Mouse (Mus musculus) forelimb bud, embryonic 11.5 days (tissue): ENCODE data around the gene Tet2.
A peak's percentile ranks its signal among the peaks of the same experiment; 100 is the strongest.
"Not testable (repeated sequence)": the region's sequence is repeated elsewhere in the genome, so short reads cannot be mapped to it uniquely, and the experiment has no call there.

Source experiments
- DNase-seq: peaks from one replicate; pipeline ENCODE4 v3.0.0-alpha.2; 2012; ENCODE audit warnings: low read depth, low spot score

The Tet2 gene

DNA sequence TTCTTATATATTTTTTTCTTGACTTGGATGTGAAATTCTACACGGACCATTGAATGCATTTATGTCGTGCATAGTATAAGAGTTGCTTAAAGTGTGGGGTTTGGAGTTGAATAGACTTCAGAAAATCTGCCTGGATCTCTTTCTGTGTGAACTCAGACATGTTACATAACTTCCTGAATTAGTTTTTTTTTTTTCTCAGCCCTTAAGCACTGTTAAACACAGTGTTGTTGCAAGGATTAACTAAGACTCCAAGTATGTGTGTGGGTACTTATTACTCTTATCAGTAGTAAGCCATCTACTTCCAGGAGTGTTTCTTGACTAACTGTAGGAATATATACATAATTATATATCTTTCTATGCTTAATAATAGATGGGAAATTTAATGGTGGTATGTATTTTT is 3.7 kb upstream of the Tet2 start:
- DNase-seq = no peak

DNA sequence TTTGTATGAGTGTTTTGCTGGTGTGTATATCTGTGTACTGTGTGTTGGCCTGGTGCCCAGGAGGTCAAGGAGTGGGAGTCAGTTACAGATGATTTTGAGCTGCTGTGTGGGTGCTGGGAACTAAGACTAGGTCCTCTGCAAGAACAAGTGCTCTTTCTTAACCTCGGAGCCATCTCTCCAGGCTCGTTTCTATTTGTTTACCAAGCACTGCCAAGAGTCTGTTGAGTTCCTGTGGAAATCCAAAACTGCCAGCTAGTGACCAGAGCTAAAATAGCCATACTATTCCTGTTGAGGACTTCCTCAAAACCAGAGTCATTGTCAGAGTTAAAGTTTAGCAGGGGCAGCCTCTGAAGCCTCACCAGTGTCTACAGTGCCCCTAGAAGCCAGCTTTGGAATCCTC is 1.9 kb upstream of the Tet2 start:
- DNase-seq = no peak

DNA sequence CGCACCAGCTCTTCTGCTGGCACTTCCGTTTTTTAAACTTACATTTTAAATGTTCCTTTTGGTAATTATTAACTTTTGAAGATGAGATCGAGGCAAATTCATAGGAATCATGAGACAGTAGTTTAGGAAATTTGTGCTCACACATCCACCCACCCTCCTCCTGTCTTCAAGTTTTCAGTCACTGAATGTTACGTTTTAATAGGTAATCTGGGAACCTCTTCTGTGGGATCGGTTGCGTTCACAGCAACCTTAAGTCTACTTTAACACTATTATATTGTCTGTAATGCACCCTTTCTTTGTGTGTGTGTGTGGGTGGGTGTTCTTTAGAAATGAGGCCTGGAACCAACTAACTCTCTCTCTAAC is 346 bp upstream of the Tet2 start:
- DNase-seq = no peak

GRCm38 (mm10) chr3:133544131-133544550 is 798 bp downstream of the Tet2 start:
- peak; percentile 87 for DNase-seq

DNA sequence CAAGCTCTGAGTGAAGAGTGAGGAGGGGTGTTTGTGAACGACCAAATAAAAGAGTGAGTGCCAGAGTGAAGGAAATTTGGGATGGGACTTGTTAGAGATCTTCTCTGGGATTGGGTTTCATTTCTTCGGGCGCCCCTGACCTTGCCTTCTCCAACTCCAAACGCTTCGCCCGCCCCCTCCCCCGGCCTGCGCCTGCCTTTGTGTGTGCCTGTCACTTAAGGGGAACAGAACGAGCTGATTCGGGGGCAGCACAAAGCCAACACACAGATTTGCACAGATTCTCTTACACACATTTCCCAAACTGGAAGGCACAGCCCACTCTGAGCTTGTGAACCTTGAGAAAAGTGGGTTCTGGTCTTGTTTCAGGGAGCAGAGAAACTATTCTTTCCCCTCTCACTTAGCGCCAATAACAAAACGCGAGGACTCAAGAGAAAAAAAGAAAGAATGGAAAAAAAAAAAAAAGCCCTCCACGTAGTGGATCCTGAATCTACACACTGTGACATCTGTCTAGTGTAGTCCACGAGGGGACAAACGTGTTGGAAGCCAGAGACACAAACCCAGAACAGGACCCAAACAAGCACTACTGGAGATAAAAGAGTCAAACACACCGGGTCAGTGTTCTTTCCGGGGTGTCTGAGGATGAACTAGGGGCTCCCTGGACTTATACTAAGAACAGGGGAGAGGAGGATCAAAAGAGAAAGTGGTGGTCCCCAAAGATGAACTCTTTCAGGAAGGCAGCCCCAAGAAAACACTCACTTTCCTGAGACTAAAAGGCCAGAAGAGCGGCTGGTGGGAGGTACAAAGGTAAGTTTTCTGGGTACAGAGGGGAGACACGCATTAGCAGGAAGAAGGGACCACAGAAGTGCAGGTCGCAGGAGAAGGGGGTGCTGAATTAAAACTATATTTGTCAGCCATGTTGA is 1.6 kb downstream of the Tet2 start:
- peak; percentile 55 for DNase-seq

GRCm38 (mm10) chr3:133542084-133542483 is 2.9 kb downstream of the Tet2 start:
- no peak for DNase-seq

GRCm38 (mm10) chr3:133541000-133541399 is 3.9 kb downstream of the Tet2 start:
- no peak for DNase-seq

DNA sequence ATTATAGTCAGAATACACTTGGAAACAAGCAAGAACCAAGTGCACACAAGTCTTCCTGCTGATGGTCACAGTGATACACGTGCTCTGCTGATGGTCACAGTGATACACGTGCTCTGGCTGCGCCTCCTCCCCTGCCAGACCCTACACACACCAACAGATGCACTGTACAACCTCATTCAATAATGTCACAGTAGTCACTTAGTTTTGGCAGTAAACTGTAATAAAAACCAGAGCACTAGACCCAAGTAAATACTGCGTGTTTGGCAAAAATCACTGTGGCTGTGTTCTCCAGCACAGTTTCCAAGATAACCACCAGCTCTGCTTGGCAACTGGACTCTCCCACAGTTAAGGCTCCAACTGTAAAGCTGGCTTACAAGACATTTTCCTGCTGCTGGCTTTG is 4.9 kb downstream of the Tet2 start:
- no peak for DNase-seq

DNA sequence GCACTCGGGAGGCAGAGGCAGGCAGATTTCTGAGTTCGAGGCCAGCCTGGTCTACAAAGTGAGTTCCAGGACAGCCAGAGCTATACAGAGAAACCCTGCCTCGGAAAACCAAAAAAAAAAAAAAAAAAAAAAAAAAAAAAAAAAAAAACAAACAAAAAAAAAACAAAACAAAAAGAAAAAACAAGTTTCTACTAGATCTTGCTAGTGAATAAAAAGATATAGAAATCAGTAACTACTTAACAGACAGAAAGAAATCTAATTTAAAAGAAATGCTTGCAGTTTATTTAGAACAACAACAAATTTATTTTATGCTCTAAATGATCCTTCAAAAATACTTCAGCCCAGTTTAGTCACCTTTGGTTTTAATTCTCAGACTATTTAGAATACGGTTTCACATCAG is 6.4 kb downstream of the Tet2 start:
- not testable (repeated sequence) for DNase-seq

DNA sequence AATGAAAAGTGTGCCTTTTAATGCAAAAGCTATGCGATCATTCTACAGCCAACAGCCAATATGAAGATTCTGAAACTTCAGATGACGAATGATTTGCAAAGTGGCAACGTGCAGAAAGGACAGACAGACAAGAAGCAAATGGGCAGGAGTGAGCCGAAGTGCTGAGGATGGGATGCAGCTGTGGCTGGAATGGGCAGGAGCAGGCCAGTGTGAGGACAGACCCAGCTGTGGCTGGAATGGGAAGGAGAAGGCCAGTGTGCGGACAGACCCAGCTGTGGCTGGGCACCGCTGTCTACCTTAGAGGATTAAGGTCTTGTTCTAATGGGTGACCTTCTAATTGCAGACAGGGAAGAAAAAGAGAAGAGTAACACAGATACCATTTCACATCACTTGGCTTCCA is 9.3 kb downstream of the Tet2 start:
- no peak for DNase-seq

- no peak for DNase-seq
Measured at GRCm38 (mm10) chr3:133534066-133534465, 10.9 kb downstream of the Tet2 start.

- DNase-seq = no peak
Measured at GRCm38 (mm10) chr3:133533272-133533995, 11.5 kb downstream of the Tet2 start.

- no peak for DNase-seq
Measured at GRCm38 (mm10) chr3:133532806-133533205, 12.1 kb downstream of the Tet2 start.

DNA sequence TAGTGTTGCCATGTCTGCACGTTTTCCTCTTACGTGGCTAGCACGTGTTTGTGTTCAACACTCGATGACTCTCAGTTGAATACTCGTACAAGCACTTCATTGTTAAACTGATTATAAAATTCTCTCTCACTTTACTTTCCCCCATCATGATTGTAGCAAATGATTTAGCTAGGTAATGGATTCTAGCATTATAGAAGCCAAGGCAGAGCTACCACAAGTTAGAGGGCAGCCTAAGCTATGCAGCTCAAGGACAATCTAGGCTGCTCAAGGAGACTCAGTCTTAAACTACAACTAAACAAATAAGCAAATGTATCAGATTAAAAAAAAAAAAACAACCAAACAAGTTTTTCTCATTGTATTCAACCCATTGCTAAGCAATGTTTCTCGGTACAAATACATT is 12.7 kb downstream of the Tet2 start:
- no peak for DNase-seq

- no peak for DNase-seq
Measured at GRCm38 (mm10) chr3:133531101-133531500, 13.8 kb downstream of the Tet2 start.

- no peak for DNase-seq
Measured at GRCm38 (mm10) chr3:133530664-133531063, 14.3 kb downstream of the Tet2 start.

DNA sequence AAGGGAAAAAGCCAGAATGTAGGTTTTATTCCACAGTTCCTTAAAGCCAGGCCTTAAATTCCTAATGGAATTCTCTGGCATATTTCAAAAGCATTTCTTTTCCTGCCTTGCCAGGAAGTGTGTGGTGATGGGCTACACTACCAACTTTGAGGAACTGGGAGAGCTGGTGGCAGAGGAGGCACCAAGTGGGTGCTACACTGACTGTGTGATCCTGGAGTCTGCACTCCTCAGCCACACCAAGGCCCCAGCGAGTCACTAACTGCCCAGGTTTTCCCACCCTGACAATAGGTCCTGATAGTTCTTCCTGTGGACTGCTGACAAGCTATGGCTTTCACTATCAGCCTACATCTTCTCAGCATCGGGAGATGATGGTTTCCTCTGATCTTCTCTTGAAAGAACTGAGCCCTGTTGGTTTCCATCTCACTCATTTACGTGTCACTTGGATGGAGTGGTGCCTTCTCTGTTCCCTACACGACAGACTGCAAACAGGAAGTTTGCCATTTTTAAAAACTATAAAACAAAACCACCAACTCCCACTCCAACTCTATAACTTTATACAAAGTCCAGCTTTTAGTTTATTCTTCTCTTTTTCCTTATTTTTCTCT is 18.7 kb downstream of the Tet2 start:
- no peak for DNase-seq

- no peak for DNase-seq
Measured at GRCm38 (mm10) chr3:133525578-133525977, 19.4 kb downstream of the Tet2 start.

GRCm38 (mm10) chr3:133524341-133525050 is 20.4 kb downstream of the Tet2 start:
- DNase-seq = peak; percentile 14

GRCm38 (mm10) chr3:133523191-133523590 is 21.7 kb downstream of the Tet2 start:
- no peak for DNase-seq

GRCm38 (mm10) chr3:133522289-133522688 is 22.6 kb downstream of the Tet2 start:
- no peak for DNase-seq

DNA sequence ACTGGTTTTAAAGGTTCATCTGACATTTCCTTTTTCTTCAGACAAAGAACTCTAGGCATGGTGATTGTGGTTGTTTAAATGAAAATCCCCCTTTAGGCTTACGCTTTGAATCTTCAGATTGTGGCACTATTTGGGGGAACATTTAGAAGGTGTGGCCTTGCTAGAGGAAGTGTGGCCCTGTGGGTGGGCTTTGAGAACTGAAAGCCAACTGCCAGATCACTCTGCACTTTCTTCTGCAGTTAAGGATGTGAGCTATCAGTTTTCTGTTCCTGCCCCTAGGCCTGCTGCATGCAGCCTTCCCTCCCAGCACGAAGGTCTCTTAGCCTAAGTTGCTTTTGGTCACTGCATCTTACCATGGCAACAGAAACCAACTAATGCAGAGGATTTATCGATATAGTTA is 26.1 kb downstream of the Tet2 start:
- no peak for DNase-seq
